Mouse (Mus musculus) adipocyte (in vitro differentiated cells): ENCODE data around the gene Cpm.

ENCODE experiments used
- DNase-seq: peaks from one replicate; pipeline ENCODE4 v3.0.0-alpha.2; 2016; ENCODE audit warnings: low spot score

Gene Cpm

GRCm38 (mm10) chr10:117676644-117677313 lies 47.5 kb downstream of the Cpm start:
- DNase-seq = no peak

DNA sequence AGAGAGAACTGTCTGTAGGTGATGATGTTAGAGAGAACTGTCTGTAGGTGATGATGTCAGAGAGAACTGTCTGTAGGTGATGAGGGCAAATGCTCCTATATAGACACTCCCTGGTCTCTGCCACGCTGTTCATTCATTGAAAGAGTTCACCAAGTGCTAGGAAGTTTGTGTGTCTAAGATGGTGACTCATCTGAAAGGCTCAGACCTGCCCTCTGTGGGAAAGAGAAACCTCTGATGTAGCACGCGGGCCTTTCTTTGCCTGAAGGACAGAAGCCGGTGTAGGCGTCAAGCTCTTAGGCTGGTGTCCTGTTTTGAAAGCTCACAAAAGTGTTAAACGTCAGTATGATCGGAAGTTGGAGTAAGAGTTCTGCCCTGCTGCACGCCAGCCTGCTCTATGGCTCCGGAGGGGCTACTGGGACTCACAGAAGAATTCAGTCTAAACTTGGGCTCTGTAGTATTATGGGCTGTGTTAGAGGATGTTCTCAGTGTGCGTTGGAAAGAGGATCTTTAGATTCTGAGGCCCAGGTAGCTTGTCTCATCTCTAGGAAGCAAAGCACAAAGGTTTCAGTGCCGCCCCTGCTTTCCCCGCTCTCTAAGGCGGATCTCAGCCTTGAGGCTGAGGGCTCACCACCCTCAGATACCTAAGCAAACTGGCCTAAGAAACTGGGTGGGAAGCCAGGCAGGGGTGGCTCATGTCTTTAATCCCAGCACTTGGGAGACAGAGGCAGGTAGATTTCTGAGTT lies 48.4 kb downstream of the Cpm start:
- peak; percentile 96 for DNase-seq

DNA sequence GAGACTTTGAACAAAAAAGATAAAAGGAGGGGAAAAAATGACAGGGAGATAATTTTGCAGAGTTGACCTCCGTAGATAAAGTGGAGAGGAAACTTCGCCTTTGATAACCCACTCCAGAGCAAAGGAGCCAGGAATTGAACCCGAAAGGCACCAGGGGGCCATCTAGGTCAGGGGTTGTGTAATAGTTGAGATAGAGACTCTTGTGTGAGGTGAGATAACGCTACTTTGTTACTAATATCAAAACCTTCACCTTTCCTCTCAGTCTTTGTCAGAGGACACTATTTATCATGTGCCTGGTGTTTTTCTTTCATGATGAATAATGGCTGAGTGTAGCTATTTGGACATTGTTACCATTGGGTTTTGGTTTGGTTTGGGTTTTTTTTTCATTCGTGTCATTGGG lies 49.1 kb downstream of the Cpm start:
- no peak for DNase-seq

- DNase-seq = peak; percentile 96
Measured at GRCm38 (mm10) chr10:117679029-117679686, 49.9 kb downstream of the Cpm start.

GRCm38 (mm10) chr10:117679963-117680473 lies 50.7 kb downstream of the Cpm start:
- peak; percentile 95 for DNase-seq

- DNase-seq = peak; percentile 96
Measured at GRCm38 (mm10) chr10:117680868-117681513, 51.7 kb downstream of the Cpm start.

DNA sequence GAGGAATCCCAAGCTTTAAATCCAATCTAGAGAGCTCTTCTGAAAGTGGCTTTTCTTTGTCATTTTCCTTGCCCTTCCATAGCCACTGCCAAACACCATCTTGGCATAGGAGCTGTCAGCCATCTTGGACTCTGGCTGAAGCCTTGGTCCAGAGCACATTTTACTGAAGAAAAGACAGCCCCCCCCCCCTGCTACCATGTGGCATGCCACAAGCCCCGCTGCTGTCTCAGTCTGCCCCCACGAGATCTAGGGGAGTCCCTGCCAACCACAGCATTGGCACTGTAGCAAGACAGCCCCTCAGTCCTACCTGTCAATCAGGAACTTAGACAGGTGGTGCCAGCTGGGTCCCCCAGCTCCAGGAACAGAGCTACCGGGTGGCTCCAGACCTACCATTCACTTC lies 52.2 kb downstream of the Cpm start:
- peak; percentile 95 for DNase-seq

DNA sequence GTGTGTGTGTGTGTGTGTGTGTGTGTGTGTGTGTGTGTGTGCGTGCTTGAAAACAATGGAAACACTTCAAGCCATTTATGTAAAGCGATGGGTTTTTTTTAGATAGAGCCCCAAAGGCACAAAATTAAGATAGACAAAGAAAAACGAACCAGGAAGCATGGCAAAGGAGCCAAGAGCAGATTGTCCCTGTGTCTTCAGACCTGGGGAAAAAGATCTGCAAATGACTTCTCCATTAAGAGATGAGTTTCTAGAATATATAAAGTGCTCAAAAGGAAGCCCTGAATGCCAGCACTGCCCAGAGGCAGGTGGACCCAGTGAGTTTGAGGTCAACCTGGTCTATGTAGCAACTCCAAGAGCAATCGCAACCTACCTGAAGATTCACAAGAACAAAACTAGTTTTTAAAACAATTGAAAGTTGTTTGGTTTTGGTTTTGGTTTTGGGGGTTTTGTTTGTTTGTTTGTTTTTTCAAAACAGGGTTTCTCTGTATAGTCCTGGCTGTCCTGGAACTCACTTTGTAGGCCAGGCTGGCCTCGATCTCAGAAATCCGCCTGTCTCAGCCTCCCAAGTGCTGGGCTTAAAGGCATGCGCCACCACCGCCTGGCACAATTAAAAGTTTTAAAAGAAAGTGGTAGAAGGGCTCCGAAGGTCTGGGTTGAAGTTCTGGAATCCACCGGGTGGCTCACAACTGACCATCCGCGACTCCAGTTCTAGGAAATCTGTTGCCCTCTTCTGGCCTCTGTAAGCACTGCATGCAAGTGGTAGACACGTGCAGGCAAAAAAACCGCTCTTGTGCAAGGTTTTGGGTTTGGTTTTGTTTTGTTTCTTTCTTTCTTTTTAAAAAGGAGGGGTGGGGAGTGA lies 52.9 kb downstream of the Cpm start:
- peak; percentile 96 for DNase-seq

- DNase-seq = peak; percentile 96
Measured at GRCm38 (mm10) chr10:117682858-117683733, 53.8 kb downstream of the Cpm start.

GRCm38 (mm10) chr10:117683734-117684037 lies 54.4 kb downstream of the Cpm start:
- no peak for DNase-seq

GRCm38 (mm10) chr10:117684298-117685170 lies 55.2 kb downstream of the Cpm start:
- DNase-seq = peak; percentile 96

DNA sequence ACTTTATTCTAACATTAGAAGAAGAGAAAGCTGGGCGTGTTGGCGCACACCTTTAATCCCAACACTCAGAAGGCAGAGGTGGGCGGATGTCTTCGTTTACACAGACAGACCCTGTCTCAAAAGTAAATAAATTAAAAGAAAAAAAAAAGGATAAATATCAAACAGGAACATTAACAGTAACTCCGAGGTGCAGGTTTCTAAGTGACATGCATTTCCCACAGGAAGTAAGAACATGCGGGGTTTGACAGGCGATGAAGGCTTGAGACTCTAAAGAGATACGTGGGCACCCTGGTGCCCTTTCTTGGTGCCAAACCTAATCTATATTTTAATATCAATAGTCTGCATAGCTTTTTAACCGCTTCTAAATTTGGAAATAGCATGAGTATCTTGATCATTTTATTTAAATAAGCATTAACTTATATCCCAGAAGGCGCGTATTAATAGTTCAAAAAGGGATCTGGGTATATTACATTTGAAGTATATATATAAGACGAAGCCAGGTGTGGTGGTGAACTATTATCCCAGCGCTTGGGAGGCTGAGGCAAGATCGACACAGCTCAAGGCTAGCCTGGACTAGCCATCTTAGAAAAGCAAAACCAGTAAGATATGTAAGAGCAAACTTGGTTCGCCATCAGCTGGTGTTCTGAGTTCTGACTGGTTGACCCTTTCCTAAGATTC lies 56.0 kb downstream of the Cpm start:
- DNase-seq = peak; percentile 95

GRCm38 (mm10) chr10:117685849-117686591 lies 56.7 kb downstream of the Cpm start:
- DNase-seq = peak; percentile 96

GRCm38 (mm10) chr10:117687018-117687417 lies 57.7 kb downstream of the Cpm start:
- peak; percentile 96 for DNase-seq

GRCm38 (mm10) chr10:117687577-117687976 lies 58.3 kb downstream of the Cpm start:
- no peak for DNase-seq

DNA sequence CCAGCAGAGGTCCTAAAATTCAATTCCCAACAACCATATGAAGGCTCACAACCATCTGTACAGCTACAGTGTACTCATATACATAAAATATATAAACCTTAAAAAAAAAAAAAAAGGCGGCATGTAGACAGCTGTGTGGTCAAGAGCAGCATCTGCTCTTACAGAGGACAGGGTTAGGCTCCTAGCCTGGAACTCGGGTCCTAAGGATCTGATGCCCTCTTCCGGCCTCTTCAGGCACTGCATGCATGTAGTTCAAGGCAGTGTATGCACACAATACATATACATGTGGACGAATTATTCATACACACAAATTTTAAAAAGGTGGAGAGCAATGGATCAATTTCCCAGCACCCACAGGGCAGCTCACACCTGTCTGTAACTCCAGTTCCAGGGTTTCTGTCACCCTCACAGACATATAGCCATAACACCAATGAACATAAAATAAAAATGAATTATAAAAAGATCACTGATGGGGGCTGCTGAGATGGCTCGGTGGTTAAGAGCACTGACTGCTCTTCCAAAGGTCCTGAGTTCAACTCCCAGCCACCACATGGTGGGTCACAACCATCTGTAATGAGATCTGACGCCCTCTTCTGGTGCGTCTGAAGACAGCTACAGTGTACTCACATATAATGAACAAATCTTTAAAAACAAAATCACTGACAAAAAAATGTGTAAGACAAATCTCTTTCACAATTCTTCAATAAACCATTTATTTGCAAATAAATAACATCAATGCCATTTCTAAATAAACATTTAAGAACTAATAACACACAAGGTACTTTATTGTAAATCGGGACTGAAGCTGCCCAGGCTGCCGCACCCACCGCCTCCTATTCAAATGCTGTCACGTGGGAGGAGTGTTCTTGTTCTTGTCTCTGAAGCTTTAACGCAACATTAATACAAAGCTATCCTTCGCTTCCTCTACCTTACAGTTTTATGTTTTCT lies 59.2 kb downstream of the Cpm start:
- peak; percentile 97 for DNase-seq
